Mouse (Mus musculus): ENCODE data around the gene Pxt1.

Pxt1 gene

GRCm38 (mm10) chr17:28913940-28914339 lies 29.7 kb downstream of the Pxt1 start:
- DNase-seq, result no peak

DNA sequence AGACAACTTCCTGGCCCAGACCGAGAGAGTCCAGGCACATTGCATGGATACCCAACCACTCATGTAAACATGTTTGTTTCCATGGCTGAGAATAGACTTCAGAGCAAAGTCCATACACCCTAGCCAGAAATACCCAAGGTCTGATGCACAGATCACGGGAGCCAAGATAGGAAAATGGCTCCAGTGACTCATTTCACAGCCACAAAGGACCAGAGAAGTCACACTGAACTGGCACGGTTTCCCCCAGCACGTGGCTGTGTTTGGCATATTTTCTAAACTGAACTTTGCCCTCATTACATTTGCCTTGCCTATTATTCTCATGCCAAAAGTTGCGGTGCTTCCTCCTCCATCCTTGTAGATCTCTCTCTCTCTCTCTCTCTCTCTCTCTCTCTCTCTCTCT lies 30.4 kb downstream of the Pxt1 start:
- no peak for DNase-seq

- no peak for DNase-seq
These were observed 33.5 kb downstream of the Pxt1 start for GRCm38 (mm10) chr17:28910139-28910538.

DNA sequence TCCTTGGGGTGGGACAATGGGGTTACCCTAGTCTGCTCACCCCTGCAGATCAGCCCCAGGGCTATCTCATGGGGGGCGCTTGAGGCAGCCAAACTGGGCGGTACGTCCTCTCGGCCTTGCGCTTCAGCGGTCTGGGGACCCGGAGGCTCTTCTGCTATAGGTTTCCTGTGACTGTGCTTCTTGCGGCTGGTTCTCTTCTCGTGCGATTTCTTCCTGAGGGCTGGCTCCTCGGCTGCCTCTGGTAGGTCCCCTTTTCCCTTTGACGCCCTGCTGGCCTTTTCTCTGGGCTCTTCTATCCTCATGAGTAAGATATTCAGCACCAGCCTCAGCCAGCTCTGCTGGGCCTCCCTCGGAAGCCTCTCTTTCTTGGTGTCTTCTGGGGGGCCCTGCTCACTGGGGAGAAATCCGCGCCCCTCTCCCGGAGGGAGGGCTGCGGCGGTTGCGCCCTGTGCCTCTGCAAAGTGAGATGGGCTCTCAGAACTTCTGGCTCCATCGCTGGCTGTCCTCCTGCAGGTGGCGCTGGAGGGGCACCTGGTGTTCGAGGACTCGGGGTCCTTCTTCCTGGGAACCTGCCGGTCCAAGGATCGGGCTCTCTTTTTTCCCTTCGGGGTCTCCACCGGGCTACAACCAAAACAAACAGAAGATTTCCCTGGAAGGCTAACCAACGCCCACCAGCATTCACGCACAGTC lies 34.2 kb downstream of the Pxt1 start:
- peak; percentile 37 to 63 for DNase-seq

DNA sequence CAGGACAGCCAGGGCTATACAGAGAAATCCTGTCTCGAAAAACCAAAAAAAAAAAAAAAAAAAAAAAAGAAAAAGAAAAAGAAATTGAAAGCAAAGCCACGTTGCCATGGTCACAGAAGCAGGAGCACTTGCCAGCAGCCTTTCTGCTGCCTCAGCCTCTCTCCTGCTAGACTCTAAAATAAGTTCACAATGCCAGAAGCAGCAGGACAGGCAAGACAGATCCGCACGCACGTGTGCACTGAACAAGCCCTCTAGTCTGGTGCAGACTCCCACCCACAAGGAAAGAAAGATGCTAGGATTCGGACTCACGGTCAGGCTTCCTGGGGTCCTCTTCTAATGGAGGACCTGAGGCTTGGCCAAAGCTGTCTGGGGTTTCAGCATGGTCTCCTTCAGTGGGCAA lies 35.7 kb downstream of the Pxt1 start:
- no peak for DNase-seq

- no peak for DNase-seq
These were observed 38.2 kb downstream of the Pxt1 start for GRCm38 (mm10) chr17:28905377-28905916.

DNA sequence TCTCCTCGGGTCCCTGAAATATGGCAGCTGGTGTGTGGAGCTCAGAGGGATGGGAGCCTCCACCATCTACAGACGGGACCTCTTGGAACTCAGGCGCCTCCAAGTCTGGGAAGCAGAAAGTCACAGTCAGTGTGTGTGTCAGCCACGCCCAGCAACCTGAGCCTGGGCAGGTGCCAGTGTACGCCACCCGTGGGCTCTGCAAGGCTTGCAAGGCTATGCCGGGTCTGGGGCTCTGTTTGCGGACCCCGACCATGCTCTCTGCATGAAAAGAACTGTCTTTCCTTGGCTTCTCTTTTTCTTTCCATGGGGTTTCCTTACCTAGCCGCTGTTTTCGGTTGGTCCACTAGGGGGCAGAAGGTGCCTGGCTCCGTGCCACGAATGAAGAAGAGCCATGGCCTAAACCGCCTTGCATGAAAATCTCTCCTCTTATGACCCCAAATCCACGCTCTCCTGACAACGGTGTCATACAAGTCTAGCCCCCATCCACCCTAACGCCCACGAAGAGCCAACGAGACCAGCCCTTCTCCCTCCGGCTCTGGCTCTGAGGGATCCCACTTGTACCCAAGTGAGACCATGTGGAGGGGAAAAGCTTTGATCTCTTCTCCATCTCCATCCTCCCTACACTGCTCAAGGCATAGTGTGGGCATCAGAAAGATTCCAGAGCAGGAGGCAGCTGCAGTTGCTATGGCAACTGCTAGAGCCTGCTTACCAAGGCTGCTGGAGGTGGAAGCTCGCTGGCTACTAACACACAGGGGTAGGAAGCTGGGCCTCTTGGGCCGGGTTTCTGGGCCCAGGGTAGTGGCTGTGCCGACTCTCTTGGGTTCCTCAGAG lies 38.9 kb downstream of the Pxt1 start:
- DNase-seq, result peak; percentile 78 to 84

DNA sequence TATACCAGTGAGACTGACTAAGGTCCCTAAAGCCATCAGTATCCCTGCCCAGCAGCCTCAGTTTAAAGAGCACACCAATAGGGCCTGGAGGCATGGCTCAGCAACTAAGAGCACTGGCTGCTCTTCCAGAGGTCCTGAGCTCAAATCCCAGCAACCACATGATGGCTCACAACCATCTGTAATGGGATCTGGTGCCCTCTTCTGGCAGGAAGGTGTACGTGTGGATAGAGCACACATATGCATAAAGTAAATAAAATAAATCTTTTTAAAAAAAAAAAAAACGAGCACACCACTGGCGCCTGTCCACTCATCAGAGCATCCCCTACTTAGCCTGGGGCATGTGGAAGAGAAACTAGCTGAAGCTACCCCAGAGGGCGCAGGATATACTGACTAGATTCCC lies 42.1 kb downstream of the Pxt1 start:
- DNase-seq, result no peak

DNA sequence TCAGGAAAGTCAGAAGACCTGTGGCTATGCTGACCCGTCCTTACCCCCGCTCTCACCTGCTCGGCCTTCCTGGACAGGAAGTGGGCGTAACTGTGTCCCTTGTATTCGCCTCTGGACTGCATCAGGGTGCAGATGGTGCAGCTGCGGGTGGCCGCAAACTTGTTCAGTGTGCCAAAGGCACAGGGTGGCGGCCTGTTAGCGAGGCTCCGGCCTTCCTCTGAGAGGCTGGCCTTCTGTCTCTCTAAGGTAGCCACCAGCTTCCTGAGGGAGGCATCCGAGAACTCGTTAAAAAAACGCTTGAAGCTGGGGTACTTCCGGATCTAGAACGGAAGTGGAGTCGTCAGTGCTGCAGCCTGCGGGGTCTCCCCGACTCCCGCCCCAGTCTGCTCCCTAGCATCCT lies 44.2 kb downstream of the Pxt1 start:
- peak; percentile 76 to 84 for DNase-seq

DNA sequence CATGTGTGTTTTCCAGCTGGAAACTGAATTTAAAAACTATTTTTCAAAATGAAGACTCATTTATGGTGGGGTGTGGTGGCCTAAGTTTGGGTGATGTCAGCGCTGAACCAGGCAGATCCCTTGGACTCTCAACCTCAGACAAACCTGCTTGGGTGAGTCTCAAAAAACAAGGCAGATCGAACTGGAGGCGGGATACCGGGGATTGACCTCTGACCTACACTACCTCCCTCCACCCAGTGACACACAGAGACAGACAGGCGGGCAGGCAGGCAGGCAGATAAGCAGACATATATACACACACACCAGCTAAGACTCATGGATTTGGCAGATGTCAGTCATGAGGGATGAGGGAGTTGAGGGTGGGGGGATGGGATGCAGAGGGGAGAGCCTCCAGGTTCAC lies 45.4 kb downstream of the Pxt1 start:
- DNase-seq, result no peak

DNA sequence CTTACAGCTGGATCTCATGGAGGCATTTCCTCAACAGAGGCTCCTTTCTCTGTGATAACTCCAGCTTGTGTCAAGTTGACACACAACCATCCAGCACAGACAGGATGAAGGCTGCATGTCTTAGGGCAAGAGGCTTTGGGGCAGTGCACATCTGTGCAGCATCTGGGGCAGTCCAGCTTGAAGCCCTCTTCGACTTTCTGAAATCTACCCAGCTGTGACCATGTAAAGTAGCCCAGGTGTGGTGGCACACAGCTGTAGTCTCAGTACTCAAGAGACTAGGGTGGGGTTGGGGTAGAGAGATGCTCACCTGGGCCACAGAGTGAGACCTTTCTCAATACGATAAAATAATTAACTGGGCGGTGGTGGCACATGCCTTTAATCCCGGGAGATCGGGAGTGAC lies 45.8 kb downstream of the Pxt1 start:
- no peak for DNase-seq

DNA sequence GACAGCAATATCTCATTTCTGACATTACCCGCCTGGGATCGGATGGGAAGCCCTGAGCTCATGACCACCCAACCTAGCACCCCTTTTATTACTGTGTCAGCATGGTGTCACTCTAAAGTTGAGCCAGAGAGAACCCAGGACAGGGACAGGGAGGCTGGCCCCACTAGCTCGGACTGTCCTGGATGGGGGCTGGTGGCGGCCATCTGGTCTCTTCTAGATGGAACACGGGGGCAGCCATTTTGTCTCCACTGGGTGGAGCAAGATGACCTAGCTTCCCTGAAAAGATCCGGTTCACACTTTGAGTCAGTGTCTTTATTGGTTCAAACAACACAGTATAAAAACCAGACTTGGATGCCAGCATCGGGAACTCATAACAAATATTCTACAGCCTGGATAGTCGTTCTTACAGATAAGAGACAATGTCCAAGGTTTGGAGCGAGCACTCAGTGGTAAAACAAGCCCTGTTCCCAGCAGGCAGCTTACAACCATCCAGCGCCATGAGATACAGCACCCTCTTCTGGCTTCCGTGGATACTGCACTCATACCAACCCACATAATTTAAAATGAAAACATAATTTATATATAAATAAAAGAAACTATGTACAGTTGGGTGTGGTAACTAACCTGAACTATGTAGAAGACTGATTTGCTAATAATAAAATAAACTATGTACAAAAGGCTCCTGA lies 47.4 kb downstream of the Pxt1 start:
- no peak for DNase-seq

DNA sequence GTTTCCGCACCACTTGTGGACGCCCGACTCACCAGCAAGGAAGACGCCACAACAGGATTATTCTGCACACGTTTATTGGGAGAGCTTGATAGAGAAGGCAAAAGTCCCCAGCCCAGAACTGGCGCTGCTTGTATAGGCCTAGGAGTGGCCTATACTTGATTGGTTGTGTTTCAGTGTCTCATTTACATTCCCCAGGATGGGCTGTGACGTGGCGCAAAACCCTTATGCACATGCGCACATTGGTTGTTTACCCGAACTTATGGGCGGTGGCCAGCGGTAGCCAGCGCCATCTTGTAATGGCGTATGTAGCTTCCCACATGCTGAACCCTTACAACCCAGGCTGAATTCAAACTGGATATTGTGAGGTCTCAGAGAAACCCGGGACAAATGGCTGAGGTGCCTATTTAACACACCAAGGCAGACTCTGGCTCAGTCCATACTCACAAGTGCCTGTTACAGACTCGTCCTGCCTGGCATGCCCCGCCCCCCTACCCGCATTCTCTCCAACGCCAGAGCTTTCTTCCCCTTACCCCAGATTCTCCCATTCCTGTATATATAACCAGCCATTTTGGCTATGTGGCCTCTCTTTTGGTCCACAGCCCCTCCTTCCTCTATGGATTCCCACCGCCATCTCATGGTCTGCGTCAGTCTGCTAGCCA lies 48.3 kb downstream of the Pxt1 start:
- no peak for DNase-seq

GRCm38 (mm10) chr17:28894050-28894767 lies 49.4 kb downstream of the Pxt1 start:
- no peak for DNase-seq

DNA sequence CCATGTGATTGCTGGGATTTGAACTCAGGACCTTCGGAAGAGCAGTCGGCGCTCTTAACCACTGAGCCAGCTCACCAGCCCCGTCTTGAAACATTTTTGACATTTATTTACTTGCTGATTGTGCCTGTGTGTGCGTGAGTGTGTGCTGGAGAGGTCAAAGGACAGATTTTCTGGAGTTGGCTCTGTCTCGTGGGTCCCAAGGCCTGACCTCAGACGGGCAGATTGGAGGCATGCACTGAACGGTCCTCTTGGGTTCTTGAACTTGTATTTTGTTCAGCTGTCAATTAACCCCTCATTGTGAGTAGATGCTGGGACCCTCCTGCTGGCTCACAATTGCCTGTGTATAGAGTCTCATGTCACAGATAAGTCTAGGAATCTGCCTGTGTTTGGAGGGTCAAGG lies 57.4 kb downstream of the Pxt1 start:
- DNase-seq, result no peak

DNA sequence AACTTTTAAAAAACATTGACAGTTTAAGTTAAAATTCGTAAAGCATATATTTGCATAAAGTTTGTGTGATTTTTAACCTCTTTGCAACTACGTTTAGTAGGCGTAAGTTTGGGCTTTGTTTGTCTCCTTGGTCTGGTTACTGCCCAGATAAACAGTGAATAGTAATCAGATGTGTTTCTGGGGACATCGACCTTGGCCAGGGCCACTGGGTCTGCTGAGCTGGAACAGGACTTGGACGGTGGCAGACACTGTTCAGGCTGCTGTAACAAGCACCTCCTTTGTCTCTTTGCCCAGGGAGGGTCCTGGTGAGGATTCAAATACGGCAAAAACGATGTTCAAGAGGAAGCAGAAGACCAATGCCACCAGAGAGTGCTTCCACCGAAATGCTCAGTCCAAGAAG lies 58.4 kb downstream of the Pxt1 start:
- DNase-seq, result no peak
